Mouse (Mus musculus) large intestine, adult 2 months (tissue): ENCODE results near the gene Tspan7. TPM values are rescaled to one million over a fixed set of nuclear protein-coding genes. Genes with fewer than 3 reads are reported as not detected.

Source experiments
- DNase-seq: peaks from one replicate; pipeline ENCODE4 v3.0.0-alpha.2; 2012; ENCODE audit warnings: low read depth, low spot score
- WGBS: fragments of 180-500 bp; shearing (Covaris S2); methylation state at CpG from one replicate; pipeline ENCODE4 v1.1.7; 2018; 5-methylcytosine and 5-hydroxymethylcytosine counted together
- polyA plus RNA-seq: library from polyadenylated mRNA; depleted of rRNA; stranded (reverse); fragments of >200 nt; gene quantifications from 2 replicates; pipeline ENCODE4 v1.2.3, GENCODE M21; 2012; rRNA removed

Tspan7 gene
- 88.7 and 102 TPM in 2 replicates for polyA plus RNA-seq

DNA sequence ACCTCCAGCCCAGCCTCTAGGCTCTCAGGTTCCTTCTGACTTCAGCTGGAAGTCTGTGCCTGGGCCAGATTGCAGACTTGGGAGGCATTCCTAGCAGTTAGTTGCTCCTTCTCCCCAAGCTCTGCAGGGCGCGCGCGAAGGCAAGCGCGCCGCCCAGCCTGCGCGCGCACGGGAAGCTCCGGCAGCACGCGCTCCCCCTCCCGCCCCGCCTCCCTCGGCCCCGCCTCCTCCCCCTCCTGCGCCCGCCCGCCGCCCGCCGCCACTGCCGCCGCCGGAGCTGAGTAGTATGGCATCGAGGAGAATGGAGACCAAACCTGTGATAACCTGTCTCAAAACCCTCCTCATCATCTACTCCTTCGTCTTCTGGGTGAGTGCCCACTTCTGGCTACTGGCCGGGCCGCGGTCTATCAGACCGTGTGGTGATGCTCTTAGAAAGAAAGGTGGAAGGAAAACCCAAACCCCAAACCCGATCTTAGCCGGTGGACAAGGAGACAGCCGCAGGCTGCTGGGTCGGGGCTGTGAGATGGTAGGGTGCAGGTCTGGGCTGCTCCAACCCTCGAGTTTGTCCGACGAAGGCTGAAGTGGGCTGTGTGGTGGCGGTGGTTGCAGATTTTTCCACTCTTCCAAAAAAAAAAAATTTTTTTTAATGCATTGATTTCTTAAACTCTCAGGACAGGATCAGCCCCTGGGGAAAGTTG, at the start of gene Tspan7:
Gene Tspan7 (plus strand): TSS at position 287 of the 698 bp plus-strand sequence.
- WGBS = 12% methylated on average over 40 of the region's 41 CpGs
- DNase-seq = no peak

DNA sequence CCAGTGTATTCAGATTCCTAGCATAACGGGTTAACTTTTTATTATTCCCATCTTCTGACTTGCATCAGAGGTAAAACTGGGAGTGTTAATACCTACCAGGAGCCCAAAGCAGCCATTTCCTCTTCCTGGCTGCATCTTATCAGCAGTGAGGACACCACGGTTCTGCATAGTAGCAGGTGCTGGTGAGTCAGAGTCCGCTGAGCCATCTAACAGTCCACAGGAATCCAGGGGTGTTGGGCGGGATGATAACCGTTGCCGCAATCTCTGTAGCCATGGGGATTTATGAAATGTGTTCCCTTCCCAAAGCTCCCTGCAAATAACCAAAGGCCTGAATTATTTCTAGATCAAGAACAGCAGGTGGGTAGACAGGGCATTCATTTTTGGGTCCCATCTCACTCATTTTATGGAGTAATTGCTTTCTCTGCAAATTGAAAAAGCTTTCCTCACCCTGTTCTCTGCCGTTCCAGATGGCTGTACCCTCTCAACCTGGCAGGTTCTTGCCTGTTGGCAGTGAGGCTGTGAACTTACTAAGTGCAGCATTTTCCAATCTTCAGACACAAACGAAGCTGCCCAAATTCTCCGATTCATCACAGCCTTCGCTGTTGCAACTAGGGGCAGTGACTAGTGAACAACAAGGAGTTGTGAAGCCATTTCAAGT, 35.5 kb upstream of the Tspan7 start:
- 58% methylated on average over 10 of the region's 10 CpGs for WGBS
- DNase-seq = no peak

DNA sequence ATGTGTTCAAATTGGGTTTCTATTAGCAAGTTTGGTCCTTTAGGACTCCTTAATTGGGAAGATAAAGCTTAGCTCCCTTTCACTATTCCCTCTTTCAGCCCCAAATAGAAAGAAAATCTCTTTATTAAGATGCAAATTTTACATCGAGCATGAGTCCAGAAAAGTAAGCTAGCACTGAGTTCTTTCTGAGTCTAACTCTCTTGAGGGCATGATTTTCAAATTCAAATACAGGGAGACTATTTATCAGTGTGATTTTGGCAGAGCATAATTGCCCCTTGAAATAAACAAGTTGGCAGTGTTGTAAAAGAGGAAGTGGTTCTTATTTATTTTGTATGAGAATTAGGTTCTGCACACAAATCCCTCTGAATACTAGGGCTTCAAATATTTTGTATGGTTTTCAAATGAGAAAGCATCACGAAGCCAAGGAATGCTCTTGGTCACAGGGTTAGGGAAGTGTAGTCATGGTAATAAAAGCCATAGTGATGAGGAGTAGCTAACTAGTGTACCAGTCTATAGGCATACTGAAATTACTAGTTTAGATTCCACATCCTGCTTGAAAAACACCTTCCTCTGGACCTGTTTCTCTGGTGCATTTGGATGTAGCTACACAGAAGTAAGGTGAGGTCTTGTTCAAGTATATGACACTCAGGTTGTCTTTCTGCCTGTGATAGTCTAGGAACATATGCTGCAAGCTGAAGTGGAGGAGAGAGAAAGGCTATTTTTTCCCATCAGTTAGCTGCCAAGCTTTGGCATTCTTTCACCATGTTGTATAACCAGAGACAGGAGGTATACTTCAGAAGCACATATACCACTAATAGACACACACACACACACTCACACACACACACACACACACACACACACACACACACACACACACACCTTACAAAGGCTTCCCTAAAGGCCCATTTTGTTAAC, 34.6 kb upstream of the Tspan7 start:
- 62% methylated on average over 2 of the region's 2 CpGs for WGBS

DNA sequence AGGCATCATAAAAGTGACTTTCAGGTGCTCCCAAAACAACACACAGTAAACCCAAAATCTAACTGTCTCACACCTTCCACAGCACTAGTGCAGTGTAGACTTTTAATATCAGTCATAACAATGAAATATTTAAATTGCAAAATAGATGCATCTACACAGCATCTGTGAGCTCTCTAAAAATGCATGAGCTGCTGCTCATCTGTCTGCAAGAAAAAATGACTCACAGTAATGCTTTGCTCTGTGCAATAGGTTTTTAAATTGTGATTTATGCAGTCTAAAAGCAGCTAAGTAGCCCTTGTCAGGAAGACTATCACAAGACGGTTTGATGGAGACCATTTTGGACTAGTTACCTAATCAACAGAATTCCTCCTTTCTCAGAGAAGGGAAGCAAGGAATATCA, 31.2 kb upstream of the Tspan7 start:
- 59% methylated on average over 1 of the region's 1 CpGs for WGBS
- DNase-seq = no peak

More for the DNA sequence above, 34.6 kb upstream of the Tspan7 start:
- no peak for DNase-seq

DNA sequence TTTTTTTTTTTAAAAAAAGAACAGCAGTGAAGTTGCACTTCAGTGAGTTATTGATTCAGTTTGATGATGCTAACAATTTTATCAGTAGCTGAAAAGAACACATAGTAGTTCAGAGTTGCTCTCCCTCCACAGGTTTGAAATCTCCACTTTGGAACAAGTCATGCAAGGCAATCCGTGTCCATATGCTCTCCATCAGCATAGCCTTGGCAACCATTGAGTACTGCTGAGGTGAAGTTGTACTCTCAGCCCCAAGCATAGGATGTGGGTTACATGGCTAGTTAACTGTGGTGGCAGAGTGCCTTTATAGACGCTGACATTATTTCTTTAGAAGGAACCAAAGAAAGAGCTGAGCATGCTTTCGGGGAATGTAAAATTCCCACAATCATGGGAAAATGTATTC, 27.7 kb upstream of the Tspan7 start:
- WGBS = 88% methylated on average over 3 of the region's 3 CpGs

DNA sequence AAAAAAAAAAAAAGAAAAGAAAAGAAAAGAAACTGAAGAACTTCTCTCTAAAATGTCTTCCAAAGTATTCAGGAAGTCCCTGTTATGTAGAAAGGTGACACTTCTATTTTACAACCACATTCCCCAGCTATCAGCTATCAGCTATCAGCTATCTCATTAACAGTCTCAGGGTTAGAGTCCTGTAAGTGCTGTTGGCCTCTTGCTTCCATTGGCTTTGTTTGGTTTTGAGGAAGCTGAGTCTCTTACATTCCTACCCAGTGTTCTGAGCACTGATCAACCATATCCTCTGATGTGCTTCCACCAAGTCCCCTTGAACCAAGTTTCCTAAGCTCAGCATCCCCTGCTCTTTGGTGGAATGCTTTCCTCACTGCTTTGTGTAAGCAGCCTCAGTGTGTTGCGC, 7.9 kb upstream of the Tspan7 start:
- no peak for DNase-seq
- 100% methylated on average over 1 of the region's 1 CpGs for WGBS

More for the DNA sequence above, 27.7 kb upstream of the Tspan7 start:
- no peak for DNase-seq

DNA sequence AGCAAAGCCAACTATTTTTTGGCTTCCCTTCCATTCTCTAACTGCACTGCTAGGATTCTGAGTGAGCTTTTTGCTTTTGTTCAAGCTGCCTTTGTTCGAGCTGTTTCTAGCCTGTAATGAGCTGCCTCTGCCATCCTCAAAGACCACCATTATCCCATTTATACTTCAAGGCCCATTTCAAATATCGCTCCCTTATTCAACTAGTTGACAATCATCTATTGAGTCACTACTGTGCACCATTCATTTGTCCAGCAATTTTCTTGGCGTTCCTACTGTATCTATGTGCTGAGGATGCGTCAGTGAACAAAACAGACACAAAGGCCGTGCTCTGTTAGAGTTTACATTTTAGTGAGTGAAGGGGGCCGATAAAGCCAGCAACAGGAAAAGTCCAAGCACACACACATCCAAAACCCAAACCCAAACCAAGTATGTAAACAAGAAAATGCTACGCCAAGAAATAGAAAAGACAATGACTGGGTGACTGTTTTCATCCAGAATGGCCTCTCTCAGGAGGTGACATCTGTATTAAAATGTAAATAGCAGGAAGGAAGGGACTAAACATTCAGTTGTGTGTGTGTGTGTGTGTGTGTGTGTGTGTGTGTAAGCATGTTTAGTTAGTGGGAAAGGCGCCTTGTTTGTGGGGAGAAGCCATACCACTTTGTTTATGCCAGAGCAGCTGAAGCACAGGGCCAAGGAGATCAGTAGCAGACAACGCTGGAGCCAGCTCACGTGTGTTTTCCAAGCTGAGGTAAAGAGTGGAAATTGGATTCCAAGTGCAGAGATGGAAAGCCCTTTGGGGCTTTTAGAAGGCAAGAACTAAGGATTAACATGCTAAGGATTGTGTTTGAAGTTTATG, 5.7 kb upstream of the Tspan7 start:
- WGBS = 65% methylated on average over 10 of the region's 10 CpGs
- no peak for DNase-seq

DNA sequence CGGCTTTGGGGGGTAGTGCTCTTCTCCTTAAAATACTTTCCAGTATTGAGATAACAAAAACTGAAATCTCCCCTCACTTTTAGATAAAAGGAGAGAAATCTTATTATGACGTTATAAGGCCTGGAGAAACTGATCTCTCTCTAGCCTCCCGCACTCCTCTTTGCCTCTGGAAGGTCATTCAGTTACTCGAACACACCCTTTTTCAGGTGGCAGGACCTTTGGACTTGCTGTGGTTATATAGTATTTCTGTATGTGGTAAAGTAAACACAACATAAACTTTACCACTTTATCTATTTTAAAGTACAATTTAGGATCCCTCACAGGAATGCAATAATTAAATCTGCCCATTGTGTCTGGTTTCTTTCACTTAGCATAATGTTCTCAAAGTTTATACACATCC, 5.0 kb upstream of the Tspan7 start:
- 55% methylated on average over 4 of the region's 4 CpGs for WGBS

DNA sequence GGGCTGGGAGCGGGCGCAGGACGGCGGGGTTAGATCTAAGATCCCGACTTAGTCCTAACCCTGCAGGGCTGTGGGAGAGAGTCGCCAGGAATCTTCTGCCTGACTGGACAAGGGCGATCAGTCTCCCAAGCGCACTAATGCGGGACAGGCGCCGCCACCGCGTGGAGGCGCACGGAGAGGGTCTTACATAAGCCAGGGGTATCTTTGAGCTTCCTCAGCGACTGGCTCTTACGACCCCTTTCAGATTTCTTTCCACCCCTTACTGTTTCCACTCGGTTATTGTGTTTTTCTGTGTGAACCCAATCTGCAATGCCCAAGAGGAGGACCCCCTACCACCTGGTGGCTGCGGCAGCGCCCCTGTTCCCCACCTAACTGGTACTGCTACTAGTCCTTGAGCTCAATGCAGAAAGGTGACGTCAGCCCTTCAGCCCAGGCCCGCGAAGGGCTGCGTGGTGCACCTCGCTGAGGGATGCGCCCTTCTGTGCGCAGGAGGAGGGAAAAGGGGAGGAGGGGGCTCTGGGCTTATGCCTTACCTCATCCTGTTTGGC, 780 bp downstream of the Tspan7 start:
- DNase-seq = no peak
- 18% methylated on average over 27 of the region's 27 CpGs for WGBS

More for the DNA sequence above, 5.0 kb upstream of the Tspan7 start:
- no peak for DNase-seq

DNA sequence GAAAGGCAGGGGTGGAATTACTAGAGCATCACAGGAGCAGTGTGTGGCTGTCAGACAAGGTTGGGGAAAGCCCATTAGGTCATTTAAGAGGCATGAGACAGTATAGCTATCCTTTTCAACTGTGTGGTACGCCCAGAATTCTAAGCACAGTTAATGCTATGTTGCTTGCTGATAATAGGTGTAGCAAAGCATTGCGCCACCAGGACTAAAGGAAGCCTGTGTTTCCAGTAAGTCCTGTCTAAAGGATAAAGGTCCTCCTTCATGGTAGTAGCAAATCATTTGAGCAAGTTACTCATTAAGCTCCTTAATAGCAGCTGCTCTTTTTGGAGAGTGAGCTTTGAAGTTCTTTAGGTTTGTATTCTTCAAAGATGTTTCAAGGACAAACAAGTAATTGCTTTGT, 13.6 kb downstream of the Tspan7 start:
- 49% methylated on average over 2 of the region's 2 CpGs for WGBS
- no peak for DNase-seq

DNA sequence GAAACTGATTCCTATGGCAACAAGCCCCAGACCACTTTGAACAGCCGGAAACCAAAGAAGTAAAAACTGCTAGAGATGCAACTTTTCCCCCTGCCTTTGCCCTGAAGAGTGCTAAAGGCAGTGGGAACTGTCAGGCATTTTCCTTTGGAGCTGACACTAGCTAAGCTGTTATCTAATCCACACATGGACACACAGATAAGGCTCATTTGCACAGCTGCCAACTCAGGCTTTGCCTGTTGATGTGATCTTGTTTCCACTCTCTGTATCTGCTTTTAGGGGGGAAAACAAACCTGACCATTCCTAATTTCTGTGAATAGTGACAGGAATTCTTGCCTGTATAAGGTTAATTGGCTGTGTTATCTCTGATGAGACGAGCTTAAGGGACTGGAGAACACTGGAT, 17.7 kb downstream of the Tspan7 start:
- 41% methylated on average over 2 of the region's 2 CpGs for WGBS
- DNase-seq = no peak

DNA sequence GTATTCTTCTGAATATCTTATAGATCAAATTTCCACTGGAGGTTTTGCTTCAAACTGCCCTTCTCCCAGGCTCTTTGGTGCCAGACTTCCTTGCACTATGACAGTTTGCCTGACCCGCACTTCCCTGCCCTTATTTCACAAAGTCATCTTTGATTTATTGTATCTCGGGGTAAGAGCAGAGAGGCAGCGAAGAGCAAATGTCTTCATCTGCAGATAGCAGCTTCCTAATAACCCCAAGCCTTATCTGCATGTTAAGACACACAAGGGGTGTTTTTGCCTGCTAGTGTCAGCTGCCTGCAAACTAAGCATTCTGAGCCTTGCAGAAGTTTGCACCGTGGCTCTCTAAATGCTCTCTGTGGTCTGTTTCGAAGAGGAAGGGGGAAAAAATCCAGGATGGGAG, 29.5 kb downstream of the Tspan7 start:
- DNase-seq = no peak
- WGBS = 65% methylated on average over 5 of the region's 5 CpGs

DNA sequence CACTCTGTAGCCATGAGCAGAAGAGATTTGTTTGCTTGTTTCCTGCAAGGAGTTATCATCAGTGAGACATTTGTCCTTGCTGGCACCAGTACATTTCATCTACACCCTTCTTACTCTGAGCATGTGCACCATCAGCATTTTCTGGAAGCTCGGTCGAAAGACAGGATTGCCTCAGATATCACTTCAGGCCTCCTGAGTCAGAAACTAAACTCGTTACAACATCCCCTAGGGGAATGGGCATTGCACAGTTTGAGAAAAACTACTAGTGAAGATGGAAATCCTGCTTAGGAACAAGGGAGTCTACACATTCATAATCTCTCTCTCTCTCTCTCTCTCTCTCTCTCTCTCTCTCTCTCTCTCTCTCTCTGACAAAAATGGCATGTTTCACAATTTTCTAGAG, 30.0 kb downstream of the Tspan7 start:
- no peak for DNase-seq
- WGBS = 76% methylated on average over 3 of the region's 3 CpGs

DNA sequence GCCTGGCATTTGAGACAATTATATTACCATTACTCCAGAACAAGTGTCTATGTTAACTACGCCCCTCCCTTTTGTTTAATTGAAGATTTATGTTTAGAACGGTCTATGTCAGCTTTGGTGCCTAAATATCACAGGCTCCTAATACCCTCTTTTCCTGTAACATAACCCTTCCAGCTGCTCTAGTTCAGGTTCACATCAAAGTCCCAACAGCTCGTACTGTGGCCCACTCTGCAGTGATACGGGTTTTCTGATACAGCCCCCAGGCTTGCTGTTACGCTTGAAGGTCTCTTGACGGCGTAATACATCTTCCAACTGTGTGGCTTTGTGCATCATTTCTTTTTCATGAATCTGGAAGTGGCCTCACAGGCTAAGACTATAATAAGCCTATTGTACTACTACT, 31.5 kb downstream of the Tspan7 start:
- 86% methylated on average over 7 of the region's 7 CpGs for WGBS
- no peak for DNase-seq

DNA sequence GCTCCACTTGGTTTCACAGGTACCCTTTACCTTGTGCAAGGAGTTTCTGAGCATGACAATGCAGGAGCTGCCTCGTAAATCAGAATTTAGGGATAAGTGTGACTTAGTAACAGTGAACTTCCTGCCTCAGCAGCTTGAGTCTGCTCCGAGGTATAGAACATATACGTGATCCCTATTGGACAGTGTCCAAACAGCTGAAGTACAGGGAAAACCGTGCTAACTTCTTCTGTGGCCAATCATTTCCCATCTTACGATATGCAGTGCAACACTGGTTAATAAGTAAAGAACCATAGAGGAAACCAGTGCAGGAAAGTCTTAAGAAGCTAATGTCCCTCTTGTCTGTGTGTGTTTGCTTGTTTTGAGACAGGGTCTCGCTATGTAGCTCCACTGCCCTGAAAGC, 32.0 kb downstream of the Tspan7 start:
- 45% methylated on average over 6 of the region's 6 CpGs for WGBS
- DNase-seq = no peak

DNA sequence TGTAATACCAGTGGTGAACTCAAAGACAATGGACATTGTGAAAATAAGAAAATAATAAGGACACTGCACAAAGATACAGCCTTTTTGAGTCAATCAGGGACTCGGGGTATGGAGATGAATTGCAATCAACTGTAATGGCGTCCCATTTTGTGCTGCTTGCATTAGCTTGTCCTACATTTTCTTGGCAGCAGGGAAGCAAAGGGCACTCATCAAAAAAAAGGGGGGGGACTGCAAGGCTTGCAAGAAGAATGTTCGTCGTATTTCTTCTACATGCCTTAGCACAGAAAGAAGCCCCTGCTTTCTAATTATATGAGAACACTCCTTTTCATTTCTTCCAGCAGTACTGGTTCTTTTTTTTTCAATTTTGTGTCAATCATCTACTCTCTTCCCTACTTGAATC, 32.8 kb downstream of the Tspan7 start:
- 89% methylated on average over 4 of the region's 4 CpGs for WGBS
- no peak for DNase-seq

DNA sequence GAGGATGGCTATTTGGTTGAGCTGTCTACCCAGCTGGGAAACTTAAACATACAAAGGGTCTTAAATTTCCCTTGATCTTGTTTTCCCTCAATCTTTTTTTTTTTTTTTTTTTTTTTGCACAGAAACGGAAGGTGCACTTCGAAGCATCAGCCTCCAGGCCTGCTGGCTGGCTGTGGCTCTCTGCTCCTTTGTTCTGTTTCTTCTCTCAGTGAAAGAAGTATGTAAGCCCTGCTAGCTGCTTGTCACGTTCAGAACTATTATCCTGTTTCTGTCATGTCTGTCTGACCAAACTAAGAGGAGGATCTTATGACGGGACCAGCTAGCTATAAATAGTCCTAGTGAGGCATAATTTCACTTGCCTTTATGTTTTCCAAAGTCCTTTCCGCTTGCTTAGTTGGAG, 33.6 kb downstream of the Tspan7 start:
- 64% methylated on average over 5 of the region's 5 CpGs for WGBS

DNA sequence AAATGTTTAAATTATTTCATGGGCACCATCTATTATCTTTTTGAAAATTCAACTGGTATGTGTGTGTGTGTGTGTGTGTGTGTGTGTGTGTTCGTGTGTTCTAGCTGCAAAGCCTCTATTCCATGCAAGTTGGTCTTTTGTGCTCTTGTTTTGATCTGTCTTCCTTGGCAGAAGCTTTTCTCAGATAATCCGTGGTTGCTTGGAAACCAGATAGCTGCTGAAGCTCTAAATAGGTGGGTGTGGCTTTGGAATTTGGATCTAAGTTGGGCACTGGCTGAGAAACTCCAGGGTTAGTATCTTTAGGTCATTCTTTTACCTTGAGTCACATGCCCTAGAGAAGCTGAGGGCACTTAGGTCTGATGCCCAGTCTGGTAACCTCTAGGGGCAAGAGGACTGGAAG, 50.5 kb downstream of the Tspan7 start:
- WGBS = 28% methylated on average over 2 of the region's 2 CpGs
- peak; percentile 6 for DNase-seq

More for the DNA sequence above, 33.6 kb downstream of the Tspan7 start:
- no peak for DNase-seq

DNA sequence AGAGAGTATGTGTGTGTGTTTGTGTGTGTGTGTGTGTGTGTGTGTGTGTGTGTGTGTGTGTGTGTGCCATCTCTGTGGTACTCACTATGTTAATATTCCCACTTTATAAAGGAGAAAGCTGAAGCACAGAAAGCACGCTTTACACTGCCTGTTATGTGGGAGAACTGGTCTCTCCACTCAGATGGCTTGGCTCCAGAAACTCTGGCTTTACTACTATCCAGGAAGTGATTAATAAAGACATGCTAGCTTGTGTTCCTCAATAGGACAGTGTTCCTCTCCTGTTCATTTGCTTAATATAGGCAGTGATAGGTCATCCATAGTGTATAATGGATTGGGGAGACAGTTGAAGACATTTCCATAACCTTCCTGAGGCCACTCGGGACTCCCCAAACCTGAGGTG, 54.1 kb downstream of the Tspan7 start:
- DNase-seq = no peak
- WGBS = 35% methylated on average over 2 of the region's 2 CpGs
